Mouse (Mus musculus) lung, embryonic 16.5 days (tissue): ENCODE measurements at regions not wholly inside any gene's neighbourhood (a gene's known extent, or its start where the extent isn't known, plus 50 kb on each side); places are given as distances from the start of the nearest gene placed in this dataset.

Source experiments
- ATAC-seq: fragments of 200-750 bp; cut with Nextera tagmentation; 2 replicates; pipeline ENCODE4 v1.8.0; 2017; ENCODE audit warnings: low read depth, mild to moderate bottlenecking, moderate library complexity
- H3K27ac ChIP-seq: fragments of 300-500 bp; sonication (generic); 2 replicates; pipeline ENCODE4 v1.5.1; 2014; ENCODE audit warnings: mild to moderate bottlenecking, control low read depth, low read length
- H3K27me3 ChIP-seq: fragments of 300-500 bp; sonication (generic); 2 replicates; pipeline ENCODE4 v1.6.1; 2014; ENCODE audit warnings: low read depth, low read length, mixed read lengths; ENCODE audit not compliant: control insufficient read depth, insufficient read depth
- H3K36me3 ChIP-seq: fragments of 300-500 bp; sonication (generic); 2 replicates; pipeline ENCODE4 v1.6.1; 2014; ENCODE audit warnings: low read length; ENCODE audit not compliant: control insufficient read depth, insufficient read depth
- H3K4me1 ChIP-seq: fragments of 300-500 bp; sonication (generic); replicated peaks from 2 replicates; pipeline ENCODE4 v1.6.1; 2014; ENCODE audit warnings: low read length, mixed read lengths; ENCODE audit not compliant: control insufficient read depth, insufficient read depth
- H3K4me2 ChIP-seq: fragments of 300-500 bp; sonication (generic); 2 replicates; pipeline ENCODE4 v1.6.1; 2014; ENCODE audit warnings: low read depth, low read length, control low read depth
- H3K4me3 ChIP-seq: fragments of 300-500 bp; sonication (generic); 2 replicates; pipeline ENCODE4 v1.5.1; 2014; ENCODE audit warnings: mild to moderate bottlenecking, low read length, control low read depth
- H3K9ac ChIP-seq: fragments of 300-500 bp; sonication (generic); 2 replicates; pipeline ENCODE4 v1.6.1; 2014; ENCODE audit warnings: low read length, control low read depth
- H3K9me3 ChIP-seq: fragments of 300-500 bp; sonication (generic); 2 replicates; pipeline ENCODE4 v1.6.1; 2016; ENCODE audit warnings: low read length; ENCODE audit not compliant: control insufficient read depth
- WGBS: fragments of 180-500 bp; shearing (Covaris S2); extraction: QIAGEN DNeasy Blood & Tissue Kit; methylation state at CpG from one replicate; pipeline ENCODE4 v1.1.7; 2014; 5-methylcytosine and 5-hydroxymethylcytosine counted together

- H3K27ac ChIP-seq, result peak overlapping the region; percentile 4; the same call in 1 of the 2 replicates
Measured at GRCm38 (mm10) chr12:8418890-8419289, 80.9 kb downstream of the Rhob start.

DNA sequence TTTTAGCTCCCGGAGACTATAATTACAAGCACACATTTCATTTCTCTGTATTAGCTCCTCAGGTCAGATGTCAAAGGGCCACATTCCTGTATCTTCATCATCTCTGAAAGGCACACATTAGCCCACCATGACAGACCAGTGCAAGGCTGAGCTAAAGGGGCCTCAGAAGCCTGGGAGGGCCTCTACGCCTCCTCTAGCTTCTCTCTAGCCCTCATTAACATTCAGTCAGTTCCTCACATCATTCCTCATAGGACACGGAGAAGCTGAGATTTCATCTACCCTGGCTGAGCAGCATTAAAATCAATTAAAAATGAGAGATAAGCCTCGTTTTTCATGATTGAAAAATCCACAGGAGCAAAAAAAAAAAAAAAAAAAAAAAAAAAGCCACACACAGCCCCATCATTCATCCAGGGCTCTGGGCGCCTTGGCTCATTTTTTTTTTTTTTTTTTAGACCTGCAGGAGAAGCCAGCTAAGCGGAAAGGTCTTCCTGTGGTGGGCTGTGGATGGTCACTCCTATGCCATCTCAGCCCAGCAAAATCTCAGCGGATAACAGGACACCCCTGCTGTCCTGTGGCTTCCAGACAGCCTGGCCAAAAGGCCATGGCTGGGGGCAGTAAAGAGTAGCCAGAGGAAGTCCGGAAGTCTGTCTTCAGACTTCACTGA lies 82.5 kb downstream of the Rhob start:
- Histone ChIP-seq H3K27ac (no peak overlapping the region), H3K4me1 (peaks cover 6% of the 10 kb centered on the region; the same call in 1 of the 2 replicates), H3K36me3 (no peaks in the 10 kb centered on the region), H3K9ac (no peak overlapping the region), H3K9me3 (peaks cover 2% of the 10 kb centered on the region; the same call in 1 of the 2 replicates), H3K27me3 (no peaks in the 10 kb centered on the region), H3K4me3 (no peak overlapping the region), H3K4me2 (no peak overlapping the region)
- 67% methylated on average over 8 of the region's 8 CpGs for WGBS
- no peak for ATAC-seq

More at GRCm38 (mm10) chr12:8418890-8419289, 80.9 kb downstream of the Rhob start:
- Histone ChIP-seq H3K4me2 (no peak overlapping the region), H3K4me1 (peaks cover 6% of the 10 kb centered on the region; the same call in 1 of the 2 replicates), H3K36me3 (no peaks in the 10 kb centered on the region), H3K9ac (no peak overlapping the region), H3K4me3 (no peak overlapping the region), H3K27me3 (no peaks in the 10 kb centered on the region), H3K9me3 (peaks cover 2% of the 10 kb centered on the region; the same call in 1 of the 2 replicates)
- WGBS, result 56% methylated on average over 5 of the region's 5 CpGs
- ATAC-seq, result peak; percentile 74

DNA sequence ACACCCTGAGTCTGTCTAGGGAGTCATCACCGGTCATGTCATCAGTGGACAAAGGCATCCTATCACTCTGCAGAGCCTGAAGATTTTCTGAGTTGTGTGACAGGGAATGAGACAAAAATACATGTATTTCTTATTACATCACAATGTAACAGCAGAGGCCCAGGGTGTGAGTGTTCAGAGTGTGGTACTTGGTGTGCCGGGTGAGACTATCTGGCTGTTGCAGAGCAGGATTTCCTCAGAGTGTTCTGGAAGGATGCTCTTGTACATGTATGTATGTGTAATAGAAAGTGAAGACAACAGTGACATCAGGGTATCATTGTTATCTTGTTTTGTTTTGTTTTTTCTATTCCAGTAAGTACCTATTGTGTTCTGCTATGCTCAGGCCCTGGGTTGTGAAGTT lies 87.7 kb downstream of the Rhob start:
- no peak for ATAC-seq
- Histone ChIP-seq H3K9me3 (peaks cover 2% of the 10 kb centered on the region; the same call in 1 of the 2 replicates), H3K27ac (no peak overlapping the region), H3K4me2 (no peak overlapping the region), H3K36me3 (no peaks in the 10 kb centered on the region), H3K4me1 (peaks cover 11% of the 10 kb centered on the region), H3K9ac (no peak overlapping the region), H3K27me3 (no peaks in the 10 kb centered on the region), H3K4me3 (no peak overlapping the region)
- 89% methylated on average over 2 of the region's 2 CpGs for WGBS

DNA sequence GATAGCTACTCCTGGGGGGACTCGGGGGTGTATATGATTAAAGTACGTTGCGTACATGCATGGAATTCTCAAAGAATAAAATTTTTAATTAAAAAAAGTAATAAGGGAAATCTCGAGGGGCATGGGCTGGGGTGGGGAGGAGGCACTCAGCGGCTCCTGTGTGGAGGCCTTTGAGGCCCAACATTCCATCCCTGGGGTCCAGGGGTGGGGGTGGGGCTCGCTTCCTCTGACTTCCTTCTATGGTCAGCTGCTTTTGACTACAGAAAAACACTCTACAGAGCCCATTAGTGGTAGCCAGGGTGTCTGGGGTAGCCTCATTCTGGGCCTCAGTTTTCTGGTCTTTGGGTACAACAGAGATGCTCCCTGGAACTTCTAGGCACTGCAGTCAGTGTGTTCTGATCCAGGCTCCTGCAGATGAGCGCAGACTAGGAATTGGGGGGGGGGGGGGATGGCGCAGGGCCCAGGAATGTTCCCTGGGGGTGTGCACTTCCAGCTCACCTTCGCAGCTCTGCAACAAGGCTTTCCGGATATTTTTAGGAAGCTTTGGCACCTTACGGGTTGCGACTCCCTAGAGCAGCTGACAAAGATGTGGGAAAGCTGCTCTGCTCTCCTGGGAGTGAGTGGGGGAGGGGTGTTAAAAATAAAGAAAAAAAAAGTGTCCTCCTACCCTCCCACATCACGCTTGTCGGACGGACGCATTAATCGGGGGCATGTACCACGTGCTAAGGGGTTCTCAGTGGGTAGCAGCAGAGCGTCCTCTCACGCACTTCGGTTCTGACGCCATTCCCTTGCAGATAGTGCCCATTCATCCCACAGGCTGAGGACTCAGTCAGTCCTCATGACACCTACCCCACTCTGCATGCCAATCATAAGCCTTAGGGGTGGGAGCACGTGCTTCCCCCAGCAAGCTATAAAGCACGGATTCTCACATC lies 89.1 kb downstream of the Rhob start:
- Histone ChIP-seq H3K4me3 (no peak overlapping the region), H3K27ac (no peak overlapping the region), H3K4me1 (peaks cover 11% of the 10 kb centered on the region), H3K4me2 (peak overlapping the region; percentile 29; the same call in 1 of the 2 replicates), H3K9ac (0 out of 2 replicates have a peak overlapping the region, but pooled peaks have one; percentile 20), H3K9me3 (no peaks in the 10 kb centered on the region), H3K27me3 (no peaks in the 10 kb centered on the region), H3K36me3 (no peaks in the 10 kb centered on the region)
- peak; percentile 59 for ATAC-seq
- 34% methylated on average over 24 of the region's 24 CpGs for WGBS

GRCm38 (mm10) chr12:8402084-8402483 lies 88.9 kb downstream of the Hs1bp3 start:
- WGBS, result 21% methylated on average over 5 of the region's 5 CpGs
- H3K9me3 ChIP-seq, result no peaks in the 10 kb centered on the region
- no peaks in the 10 kb centered on the region for H3K27me3 ChIP-seq
- peak; percentile 91 for ATAC-seq
- peaks cover 10% of the 10 kb centered on the region for H3K4me1 ChIP-seq
- no peak overlapping the region for H3K4me2 ChIP-seq
- peak overlapping the region; percentile 36; the same call in 1 of the 2 replicates for H3K27ac ChIP-seq
- 0 out of 2 replicates have a peak overlapping the region, but pooled peaks have one; percentile 18 for H3K9ac ChIP-seq
- no peaks in the 10 kb centered on the region for H3K36me3 ChIP-seq
- no peak overlapping the region for H3K4me3 ChIP-seq

DNA sequence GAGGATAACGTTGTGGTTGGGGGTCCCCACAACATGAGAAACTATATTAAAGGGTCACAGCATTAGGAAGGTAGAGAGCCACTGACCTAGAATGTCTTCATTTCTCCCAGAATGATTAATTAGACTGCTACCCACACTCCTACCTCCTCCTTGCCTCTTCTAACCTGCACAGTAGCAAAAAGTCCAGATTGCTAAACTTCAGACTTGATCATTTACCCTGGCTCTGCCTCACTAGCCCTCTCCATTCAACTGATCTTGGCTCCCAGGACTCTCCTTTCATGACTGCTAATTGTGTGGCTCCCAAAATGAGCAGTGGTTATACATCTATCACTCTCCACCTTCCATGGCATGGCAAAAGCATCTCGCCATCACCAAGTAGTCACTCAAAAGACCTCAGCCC lies 88.1 kb downstream of the Hs1bp3 start:
- no peak overlapping the region for H3K27ac ChIP-seq
- no peaks in the 10 kb centered on the region for H3K9me3 ChIP-seq
- WGBS, result 86% methylated on average over 2 of the region's 2 CpGs
- no peaks in the 10 kb centered on the region for H3K27me3 ChIP-seq
- H3K4me3 ChIP-seq, result no peak overlapping the region
- no peak overlapping the region for H3K9ac ChIP-seq
- H3K4me2 ChIP-seq, result no peak overlapping the region
- peaks cover 10% of the 10 kb centered on the region for H3K4me1 ChIP-seq
- no peaks in the 10 kb centered on the region for H3K36me3 ChIP-seq
- 0 out of 2 replicates have a peak, but pooled peaks have one; percentile 8 for ATAC-seq

GRCm38 (mm10) chr12:8400345-8401130 lies 87.3 kb downstream of the Hs1bp3 start:
- WGBS, result 68% methylated on average over 10 of the region's 10 CpGs
- Histone ChIP-seq H3K4me3 (no peak overlapping the region), H3K9ac (no peak overlapping the region), H3K27me3 (no peaks in the 10 kb centered on the region), H3K27ac (no peak overlapping the region), H3K9me3 (no peaks in the 10 kb centered on the region), H3K36me3 (no peaks in the 10 kb centered on the region), H3K4me2 (no peak overlapping the region), H3K4me1 (peaks cover 10% of the 10 kb centered on the region)
- ATAC-seq, result no peak

GRCm38 (mm10) chr12:8398852-8399251 lies 85.6 kb downstream of the Hs1bp3 start:
- Histone ChIP-seq H3K27me3 (no peaks in the 10 kb centered on the region), H3K27ac (no peak overlapping the region), H3K9ac (no peak overlapping the region), H3K4me2 (no peak overlapping the region), H3K4me1 (peaks cover 16% of the 10 kb centered on the region), H3K9me3 (no peaks in the 10 kb centered on the region), H3K4me3 (no peak overlapping the region), H3K36me3 (no peaks in the 10 kb centered on the region)
- no peak for ATAC-seq
- 62% methylated on average over 3 of the region's 3 CpGs for WGBS
